Mouse (Mus musculus): Measurements from ENCODE around the gene Cltb.
"Not testable (repeated sequence)": the region's sequence is repeated elsewhere in the genome, so short reads cannot be mapped to it uniquely, and the experiment has no call there.

Gene Cltb

GRCm38 (mm10) chr13:54610972-54611754 lies at the start of gene Cltb:
Gene Cltb (minus strand): TSS chr13:54611344.
- DNase-seq (ENCODE audit: low spot score): peak; percentile 86

DNA sequence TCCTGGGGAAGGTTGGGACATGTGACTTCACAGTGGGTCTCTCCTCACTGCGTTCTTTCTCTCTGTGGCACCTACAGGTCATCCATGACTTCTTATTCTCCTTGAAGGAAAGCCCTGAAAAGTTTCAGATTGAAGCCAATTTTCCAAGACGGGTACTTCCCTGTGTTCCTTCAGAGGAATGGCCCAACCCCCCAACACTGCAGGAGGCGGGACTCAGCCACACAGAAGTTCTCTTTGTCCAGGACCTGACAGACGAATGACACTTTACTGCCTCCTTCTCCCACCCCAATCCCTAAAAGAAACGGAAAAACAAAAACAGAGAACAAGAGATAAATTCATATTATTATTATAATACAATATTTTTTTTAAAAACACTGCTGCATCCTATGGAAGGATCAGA lies 49.7 kb upstream of the Cltb start:
- DNase-seq (ENCODE audit: low spot score): no peak

GRCm38 (mm10) chr13:54650461-54650860 lies 39.3 kb upstream of the Cltb start:
- DNase-seq (ENCODE audit: low spot score): no peak

- DNase-seq (ENCODE audit: low spot score): no peak
Observed at GRCm38 (mm10) chr13:54635011-54635410, 23.9 kb upstream of the Cltb start.

DNA sequence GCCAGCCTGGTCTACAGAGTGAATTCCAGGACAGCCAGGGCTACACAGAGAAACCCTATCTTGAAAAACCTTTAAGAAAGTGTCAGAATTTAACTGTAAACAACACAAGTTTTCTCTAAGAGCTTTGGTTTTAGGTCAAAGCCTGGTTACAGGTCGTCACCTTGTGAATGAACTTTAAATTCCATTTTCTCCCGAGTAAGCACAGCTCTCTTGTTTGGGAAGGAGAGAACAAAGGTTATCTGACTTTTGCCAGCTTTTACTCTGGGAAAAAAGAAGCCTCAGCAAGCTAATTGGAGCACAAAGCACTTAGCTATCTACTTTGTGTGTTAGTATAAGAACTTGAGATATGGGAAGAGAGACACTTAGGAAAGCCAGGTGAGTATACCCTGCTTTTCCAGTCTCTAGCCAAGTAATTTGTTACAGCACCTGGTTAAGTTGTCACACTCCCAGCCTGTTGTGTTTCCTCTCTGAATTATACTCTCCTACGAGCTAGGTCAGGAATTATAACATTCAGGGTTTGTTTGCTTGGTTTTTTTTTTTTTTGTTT lies 21.7 kb upstream of the Cltb start:
- no peak for DNase-seq (ENCODE audit: low spot score)

DNA sequence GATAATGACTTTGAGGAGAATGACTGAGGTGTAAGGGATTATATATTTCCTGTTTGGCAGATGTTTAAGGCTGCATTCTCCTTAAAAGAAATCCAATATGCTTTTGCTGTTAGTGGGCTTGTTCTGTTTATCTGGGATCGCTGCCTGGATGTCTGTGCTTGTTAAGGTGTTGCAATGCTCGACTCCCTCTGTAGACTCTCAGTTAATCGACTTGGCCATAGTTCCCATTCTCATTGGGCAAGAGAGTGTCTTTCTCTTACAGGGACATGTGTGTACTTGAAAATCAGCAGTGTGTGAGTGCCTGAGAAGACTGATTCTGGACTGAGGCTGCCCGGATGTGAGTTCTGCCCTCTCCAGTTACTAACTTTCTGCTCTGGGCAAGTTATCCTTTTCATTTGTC lies 18.0 kb upstream of the Cltb start:
- no peak for DNase-seq (ENCODE audit: low spot score)

DNA sequence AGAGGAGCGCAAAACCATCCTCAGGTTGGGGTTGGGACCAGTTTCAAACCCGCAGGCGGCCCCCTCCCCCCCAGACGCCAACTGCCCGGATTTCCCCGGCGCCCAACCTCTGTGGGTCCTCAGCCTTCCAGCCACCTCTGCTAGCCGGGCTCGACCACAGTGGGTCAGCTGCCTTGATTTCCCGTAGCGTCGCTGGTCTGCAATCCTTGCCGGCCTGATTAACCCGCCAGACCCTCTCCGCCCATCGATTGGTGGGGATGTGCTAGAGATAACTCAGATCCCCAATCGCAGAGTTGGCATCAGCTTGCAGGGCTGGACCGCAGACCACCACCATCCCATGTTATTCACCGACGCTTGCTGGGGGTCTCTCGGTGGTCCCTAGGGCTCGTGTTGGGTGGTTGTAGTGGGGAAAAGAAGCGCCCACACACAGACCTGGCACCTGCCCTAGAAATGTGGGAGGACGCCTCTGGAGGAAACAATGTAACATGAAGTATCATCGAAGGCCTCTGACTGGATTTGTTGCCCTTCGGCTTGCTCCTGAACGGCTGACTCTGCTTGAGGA lies 10.9 kb upstream of the Cltb start:
- DNase-seq (ENCODE audit: low spot score): peak; percentile 71

DNA sequence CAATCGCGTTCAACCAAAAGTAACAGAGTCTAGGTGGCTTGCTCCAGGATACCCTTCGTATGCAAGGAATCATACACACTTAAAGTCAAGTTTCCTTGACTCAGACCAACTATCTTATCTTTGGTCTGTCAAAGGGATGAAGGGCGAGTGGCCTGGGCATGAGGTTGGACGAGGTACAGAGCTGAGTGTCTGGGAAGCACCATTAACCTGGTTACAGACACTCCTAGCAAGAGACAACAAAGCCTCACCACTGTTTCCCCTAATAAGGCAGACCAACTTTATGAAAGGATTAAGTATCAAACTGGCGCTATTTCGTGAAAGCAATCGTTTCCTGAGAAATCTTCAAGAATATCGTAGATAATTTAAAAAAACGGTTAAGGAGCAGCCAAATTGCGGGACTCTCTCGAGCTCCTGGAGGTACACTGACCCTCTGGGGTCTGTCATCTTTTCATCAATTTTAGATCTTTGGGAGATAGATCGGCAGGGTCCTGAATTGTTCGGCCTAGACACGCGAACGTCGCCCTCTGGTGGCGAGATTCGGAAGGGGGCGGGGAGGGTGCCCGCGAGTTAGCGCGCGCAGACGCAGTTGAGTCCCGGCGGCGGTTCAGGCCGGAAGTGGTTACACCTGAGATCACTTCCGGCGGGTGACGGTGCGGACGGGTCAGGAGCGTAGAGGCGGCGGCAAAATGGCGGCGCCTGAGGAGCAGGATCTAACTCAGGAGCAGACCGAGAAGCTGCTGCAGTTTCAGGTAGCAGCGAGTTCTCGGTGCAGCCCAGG lies 10.2 kb upstream of the Cltb start, which contains the start of gene Faf2:
Gene Faf2, plus strand, starts transcription at position 630 of the 778 bp plus-strand sequence.
- DNase-seq (ENCODE audit: low spot score): peak; percentile 97

- DNase-seq (ENCODE audit: low spot score): no peak
Observed at GRCm38 (mm10) chr13:54616998-54617397, 5.9 kb upstream of the Cltb start.

GRCm38 (mm10) chr13:54616307-54616706 lies 5.2 kb upstream of the Cltb start:
- DNase-seq (ENCODE audit: low spot score): no peak

GRCm38 (mm10) chr13:54613141-54613540 lies 2.0 kb upstream of the Cltb start:
- DNase-seq (ENCODE audit: low spot score): not testable (repeated sequence)

GRCm38 (mm10) chr13:54610613-54610971 lies 552 bp downstream of the Cltb start:
- no peak for DNase-seq (ENCODE audit: low spot score)

GRCm38 (mm10) chr13:54609301-54609700 lies 1.8 kb downstream of the Cltb start:
- no peak for DNase-seq (ENCODE audit: low spot score)

- no peak for DNase-seq (ENCODE audit: low spot score)
Observed at GRCm38 (mm10) chr13:54608666-54609065, 2.5 kb downstream of the Cltb start.

DNA sequence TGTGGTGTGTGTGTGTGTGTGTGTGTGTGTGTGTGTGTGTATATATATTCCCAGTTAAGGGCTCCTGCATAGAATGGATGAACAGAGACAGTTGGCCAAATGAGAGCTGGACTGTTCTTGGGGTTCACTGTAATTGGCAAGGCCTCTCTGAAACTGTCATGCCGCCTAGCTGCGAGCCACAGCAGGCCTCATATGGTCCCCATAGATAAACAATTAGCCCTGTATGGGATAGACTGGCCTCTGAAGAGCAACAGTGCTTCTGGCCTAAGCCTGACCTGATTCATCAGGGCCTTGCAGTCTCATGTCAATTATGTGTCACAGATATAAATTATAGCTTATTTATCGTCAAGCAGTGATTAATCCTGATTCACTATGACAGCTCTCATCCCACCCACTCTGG lies 3.1 kb downstream of the Cltb start:
- DNase-seq (ENCODE audit: low spot score): no peak

GRCm38 (mm10) chr13:54607204-54607603 lies 3.9 kb downstream of the Cltb start:
- no peak for DNase-seq (ENCODE audit: low spot score)

- DNase-seq (ENCODE audit: low spot score): no peak
Observed at GRCm38 (mm10) chr13:54605426-54605825, 5.7 kb downstream of the Cltb start.

- DNase-seq (ENCODE audit: low spot score): no peak
Observed at GRCm38 (mm10) chr13:54604221-54604620, 6.9 kb downstream of the Cltb start.

DNA sequence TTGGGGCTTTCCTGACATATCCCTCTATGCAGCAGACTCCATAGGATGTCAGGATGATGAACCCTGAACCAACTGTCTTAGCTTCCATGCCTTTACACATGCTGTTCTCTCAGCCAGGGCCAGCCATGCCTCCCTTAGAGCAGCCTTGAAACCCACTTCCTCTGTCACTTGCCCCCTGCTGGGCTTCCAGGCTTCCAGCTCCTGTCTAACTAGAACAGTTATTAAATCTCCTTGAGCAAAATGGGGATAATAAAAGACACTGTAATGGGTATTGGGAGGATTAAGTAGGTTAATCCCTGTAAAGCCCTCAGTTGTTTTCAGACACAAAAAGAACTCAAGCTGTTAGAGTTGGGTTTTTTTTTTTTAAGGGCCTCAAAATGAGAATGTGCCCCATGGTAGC lies 7.6 kb downstream of the Cltb start:
- DNase-seq (ENCODE audit: low spot score): no peak

DNA sequence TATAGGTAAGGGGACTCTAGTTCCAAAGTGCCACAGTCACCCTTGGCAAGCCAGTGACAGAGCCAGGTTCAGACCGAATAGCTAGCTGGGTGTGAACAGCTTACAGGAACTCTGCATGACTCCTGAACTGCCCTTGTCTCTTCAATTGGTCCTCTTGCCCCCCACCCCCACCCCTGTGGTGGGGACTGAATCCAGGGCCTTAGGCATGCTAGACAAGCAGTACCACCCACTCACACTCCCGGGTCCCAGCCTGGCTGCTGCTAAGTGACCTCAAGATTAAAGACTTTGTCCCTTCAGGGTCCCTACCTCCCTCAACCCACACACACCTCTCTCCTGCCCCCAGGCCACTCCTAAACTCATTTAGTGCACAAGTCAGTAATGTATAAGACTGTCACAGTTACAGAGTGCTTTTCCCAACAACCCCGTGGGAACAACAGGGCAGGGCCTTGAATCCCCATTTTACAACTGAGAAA lies 8.5 kb downstream of the Cltb start:
- DNase-seq (ENCODE audit: low spot score): no peak

- no peak for DNase-seq (ENCODE audit: low spot score)
Observed at GRCm38 (mm10) chr13:54598622-54599143, 12.5 kb downstream of the Cltb start.

- DNase-seq (ENCODE audit: low spot score): no peak
Observed at GRCm38 (mm10) chr13:54596870-54597269, 14.3 kb downstream of the Cltb start.

Measured in MN1 (cell line).